Mouse (Mus musculus): ENCODE data around the gene Prdx6. TPM values are rescaled to one million over a fixed set of nuclear protein-coding genes. Genes with fewer than 3 reads are reported as not detected.
A peak's percentile ranks its signal among the peaks of the same experiment; 100 is the strongest.
"Not testable (repeated sequence)": the region's sequence is repeated elsewhere in the genome, so short reads cannot be mapped to it uniquely, and the experiment has no call there.

Prdx6 gene
- total and polyA plus RNA-seq, 2 experiments from 2014 or later, result 219 to 311 TPM

DNA sequence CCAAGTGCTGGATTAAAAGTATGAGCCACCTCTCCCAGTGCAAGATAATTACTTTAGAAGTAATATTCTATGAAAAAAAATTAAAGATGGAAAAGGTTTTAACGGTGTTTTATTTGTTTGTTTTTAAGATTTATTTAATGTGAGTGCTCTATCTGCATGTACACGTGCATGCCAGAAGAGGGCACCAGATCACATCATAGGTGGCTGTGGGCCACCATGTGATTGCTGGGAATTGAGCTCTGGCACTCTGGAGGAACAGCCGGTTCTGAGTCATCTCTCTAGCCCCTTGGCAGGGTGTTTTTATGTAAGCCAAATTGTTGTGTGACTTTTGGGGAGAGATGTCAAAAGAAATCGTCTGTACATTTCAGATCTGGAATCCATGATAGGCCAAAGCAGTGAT, 36.6 kb downstream of the Prdx6 start:
- no peak overlapping the region for H3K9ac ChIP-seq (replicated peaks; ENCODE audit: low read depth, low read length)
- no peak overlapping the region for H3K4me2 ChIP-seq (ENCODE audit: low read depth, low read length)
- H3K36me3 ChIP-seq (replicated peaks; ENCODE audit: control insufficient read depth, insufficient read depth, low read length), result no peaks in the 10 kb centered on the region
- H3K27ac ChIP-seq (ENCODE audit: low read depth), result no peak overlapping the region
- no peaks in the 10 kb centered on the region for H3K27me3 ChIP-seq (ENCODE audit: control insufficient read depth, insufficient read depth, low read length)
- no peaks in the 10 kb centered on the region for H3K9me3 ChIP-seq (replicated peaks; ENCODE audit: control insufficient read depth, low read length)
- ATAC-seq (ENCODE audit: insufficient read depth, low read depth) (no peak), DNase-seq (ENCODE audit: low spot score) (no peak)
- H3K4me1 ChIP-seq (ENCODE audit: control insufficient read depth, insufficient read depth), result no peaks in the 10 kb centered on the region
- H3K4me3 ChIP-seq (ENCODE audit: low read depth, low read length), result no peak overlapping the region
- 35% methylated on average over 4 of the region's 4 CpGs for WGBS
- TF ChIP-seq EP300 (IDR thresholded peaks at IDR 0.05; ENCODE audit: low read depth) (no peak), CTCF (IDR thresholded peaks at IDR 0.05; ENCODE audit: low read depth) (peak; percentile 38)

DNA sequence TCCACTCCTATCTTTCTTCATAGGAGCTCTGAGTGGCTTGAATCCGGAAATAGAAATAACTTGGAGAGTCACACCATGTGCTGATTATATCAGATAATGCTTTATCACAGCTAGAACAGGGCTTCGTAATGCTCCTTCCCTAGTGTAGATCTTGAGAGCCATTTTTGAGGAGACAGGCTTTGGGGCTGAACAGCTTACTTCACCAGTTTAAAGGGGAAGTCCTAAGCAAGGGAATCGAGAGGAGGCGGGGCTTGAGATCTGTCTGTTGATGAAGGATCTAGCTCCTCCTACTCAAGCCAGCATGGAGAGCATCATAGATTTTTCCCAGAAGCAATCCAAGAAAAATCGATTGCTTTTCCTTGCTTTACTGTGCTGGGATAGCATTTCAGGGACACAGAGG, 51.2 kb downstream of the Prdx6 start:
- no peak overlapping the region for H3K27ac ChIP-seq (ENCODE audit: low read depth)
- ATAC-seq (ENCODE audit: insufficient read depth, low read depth) (no peak), DNase-seq (ENCODE audit: low spot score) (no peak)
- no peak overlapping the region for H3K9ac ChIP-seq (replicated peaks; ENCODE audit: low read depth, low read length)
- 57% methylated on average over 5 of the region's 5 CpGs for WGBS
- no peak for TF ChIP-seq EP300 (IDR thresholded peaks at IDR 0.05; ENCODE audit: low read depth)
- no peak for TF ChIP-seq CTCF (IDR thresholded peaks at IDR 0.05; ENCODE audit: low read depth)
- no peak overlapping the region for H3K4me3 ChIP-seq (ENCODE audit: low read depth, low read length)
- no peaks in the 10 kb centered on the region for H3K9me3 ChIP-seq (replicated peaks; ENCODE audit: control insufficient read depth, low read length)
- no peak overlapping the region for H3K4me2 ChIP-seq (ENCODE audit: low read depth, low read length)
- H3K27me3 ChIP-seq (ENCODE audit: control insufficient read depth, insufficient read depth, low read length), result no peaks in the 10 kb centered on the region
- H3K4me1 ChIP-seq (ENCODE audit: control insufficient read depth, insufficient read depth), result no peaks in the 10 kb centered on the region
- H3K36me3 ChIP-seq (replicated peaks; ENCODE audit: control insufficient read depth, insufficient read depth, low read length), result no peaks in the 10 kb centered on the region

GRCm38 (mm10) chr1:161196364-161196763, 54.7 kb downstream of the Prdx6 start:
- H3K27ac ChIP-seq (ENCODE audit: low read depth); H3K9ac ChIP-seq (replicated peaks; ENCODE audit: low read depth, low read length); ATAC-seq (ENCODE audit: insufficient read depth, low read depth); H3K36me3 ChIP-seq (replicated peaks; ENCODE audit: control insufficient read depth, insufficient read depth, low read length); H3K9me3 ChIP-seq (replicated peaks; ENCODE audit: control insufficient read depth, low read length); DNase-seq (ENCODE audit: low spot score); H3K4me1 ChIP-seq (ENCODE audit: control insufficient read depth, insufficient read depth); H3K27me3 ChIP-seq (ENCODE audit: control insufficient read depth, insufficient read depth, low read length): not testable (repeated sequence)
- WGBS, result 42% methylated on average over 11 of the region's 11 CpGs
- Histone ChIP-seq H3K4me3 (ENCODE audit: low read depth, low read length) (peak overlapping the region; percentile 57), H3K4me2 (ENCODE audit: low read depth, low read length) (peak overlapping the region; percentile 67)

DNA sequence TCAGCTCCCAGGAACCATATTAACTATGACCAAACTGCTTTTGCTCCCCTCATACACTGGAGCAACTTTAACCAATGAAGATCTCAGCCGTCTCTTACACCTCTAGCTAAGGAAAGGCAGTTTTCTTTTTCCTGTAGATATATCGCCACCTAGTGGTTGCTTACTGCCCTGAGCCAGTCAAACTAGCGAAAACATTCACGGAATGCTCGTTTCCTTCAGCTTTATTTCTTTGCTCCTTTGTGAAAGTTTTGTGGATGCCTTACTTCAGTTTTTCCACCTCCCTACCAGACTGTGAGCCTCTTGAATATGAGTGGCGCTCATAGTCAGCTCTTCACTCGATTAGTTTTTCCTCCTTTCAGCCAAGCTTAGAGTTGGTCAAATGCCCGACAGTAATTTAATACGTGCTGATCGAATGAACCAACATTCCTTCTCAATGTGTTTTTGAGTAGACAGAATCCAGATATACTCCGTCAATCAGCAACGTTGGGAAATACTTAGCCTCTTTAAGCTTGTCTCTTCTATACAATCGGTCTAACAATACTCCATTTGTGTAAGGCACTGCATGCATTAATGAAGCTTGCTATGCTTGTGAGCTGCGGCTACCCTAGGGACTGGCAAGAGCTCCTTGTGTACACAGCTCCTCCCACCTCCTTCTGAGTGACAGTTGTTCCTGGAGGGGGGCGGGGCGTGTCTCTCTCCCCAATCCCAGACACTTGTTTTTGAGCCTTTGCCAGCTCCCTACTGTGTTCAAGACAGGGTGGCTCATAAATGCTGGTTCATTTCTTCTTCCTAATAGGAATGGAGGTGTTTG, 55.3 kb downstream of the Prdx6 start:
- TF ChIP-seq CTCF (IDR thresholded peaks at IDR 0.05; ENCODE audit: low read depth) (peak; percentile 83), EP300 (IDR thresholded peaks at IDR 0.05; ENCODE audit: low read depth) (no peak)
- H3K27me3 ChIP-seq (ENCODE audit: control insufficient read depth, insufficient read depth, low read length), result no peaks in the 10 kb centered on the region
- no peaks in the 10 kb centered on the region for H3K4me1 ChIP-seq (ENCODE audit: control insufficient read depth, insufficient read depth)
- no peaks in the 10 kb centered on the region for H3K36me3 ChIP-seq (replicated peaks; ENCODE audit: control insufficient read depth, insufficient read depth, low read length)
- DNase-seq (ENCODE audit: low spot score) (peak; percentile 92), ATAC-seq (ENCODE audit: insufficient read depth, low read depth) (peak; percentile 99)
- peak overlapping the region; percentile 67 for H3K4me2 ChIP-seq (ENCODE audit: low read depth, low read length)
- H3K4me3 ChIP-seq (ENCODE audit: low read depth, low read length), result peak overlapping the region; percentile 57
- peak overlapping the region; percentile 59 for H3K27ac ChIP-seq (ENCODE audit: low read depth)
- no peaks in the 10 kb centered on the region for H3K9me3 ChIP-seq (replicated peaks; ENCODE audit: control insufficient read depth, low read length)
- under 1% methylated on average over 16 of the region's 16 CpGs for WGBS
- H3K9ac ChIP-seq (replicated peaks; ENCODE audit: low read depth, low read length), result 0 out of 2 replicates have a peak overlapping the region, but pooled peaks have one; percentile 27

DNA sequence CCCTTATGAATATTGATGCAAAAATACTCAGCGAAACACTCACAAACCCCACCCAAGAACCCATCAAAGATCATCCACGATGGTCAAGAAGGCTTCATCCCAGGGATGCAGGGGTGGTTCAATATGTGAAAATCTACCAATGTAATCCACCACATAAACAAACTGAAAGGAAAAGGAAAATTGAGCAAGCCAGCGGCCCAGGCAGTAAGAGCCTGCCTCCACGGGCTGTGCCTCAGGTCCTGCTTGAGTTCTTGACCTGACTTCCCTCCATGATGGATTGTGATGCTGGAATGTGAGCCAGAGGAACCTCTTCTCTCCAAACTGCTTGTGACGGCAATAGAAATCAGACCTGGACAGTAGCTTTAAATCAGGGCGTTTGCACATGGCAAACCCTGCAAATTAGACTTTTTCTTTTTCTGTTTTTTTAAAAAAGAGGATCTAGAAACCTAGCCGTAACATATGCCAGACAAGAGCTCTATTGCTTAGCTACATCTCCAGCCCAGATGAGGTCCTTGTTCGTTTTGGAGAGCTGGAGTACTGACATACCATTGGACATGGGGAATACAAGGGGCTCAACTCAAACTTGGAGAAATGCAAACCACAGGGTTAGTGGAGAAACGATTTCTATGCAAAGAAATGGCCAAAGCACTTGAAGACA, 60.6 kb downstream of the Prdx6 start:
- Histone ChIP-seq H3K4me2 (ENCODE audit: low read depth, low read length) (no peak overlapping the region), H3K4me1 (ENCODE audit: control insufficient read depth, insufficient read depth) (no peaks in the 10 kb centered on the region), H3K9me3 (replicated peaks; ENCODE audit: control insufficient read depth, low read length) (0 out of 2 replicates have a peak, but pooled peaks cover 4% of the 10 kb centered on the region), H3K4me3 (ENCODE audit: low read depth, low read length) (no peak overlapping the region), H3K36me3 (replicated peaks; ENCODE audit: control insufficient read depth, insufficient read depth, low read length) (no peaks in the 10 kb centered on the region), H3K9ac (replicated peaks; ENCODE audit: low read depth, low read length) (no peak overlapping the region), H3K27me3 (ENCODE audit: control insufficient read depth, insufficient read depth, low read length) (no peaks in the 10 kb centered on the region), H3K27ac (ENCODE audit: low read depth) (no peak overlapping the region)
- TF ChIP-seq EP300 (IDR thresholded peaks at IDR 0.05; ENCODE audit: low read depth) (no peak), CTCF (IDR thresholded peaks at IDR 0.05; ENCODE audit: low read depth) (no peak)
- DNase-seq (ENCODE audit: low spot score), result no peak
- ATAC-seq (ENCODE audit: insufficient read depth, low read depth), result no peak
- WGBS, result 69% methylated on average over 9 of the region's 9 CpGs

Other genes starting within 250 kb of the Prdx6 start
- gene Zbtb37, start 216.4 kb downstream of the Prdx6 start, total RNA-seq (2014; rRNA removed; ENCODE audit: low replicate concordance), result 3.1 and 5.6 TPM in 2 replicates
- gene Zbtb37, start 216.4 kb downstream of the Prdx6 start, polyA plus RNA-seq (2015; fragmentation: Nextera tagmentation; extraction: Ambion mirVana), result 4.5 and 5.0 TPM in 2 replicates
- 16.3 and 18.6 TPM in 2 replicates for gene Dars2, start 180.6 kb downstream of the Prdx6 start, total RNA-seq (2014; rRNA removed; ENCODE audit: low replicate concordance)
- 17.4 and 19.8 TPM in 2 replicates for gene Dars2, start 180.6 kb downstream of the Prdx6 start, polyA plus RNA-seq (2015; fragmentation: Nextera tagmentation; extraction: Ambion mirVana)
- gene Cenpl, start 180.5 kb downstream of the Prdx6 start, total RNA-seq (2014; rRNA removed; ENCODE audit: low replicate concordance), result 0.69 and 5.3 TPM in 2 replicates
- 6.9 and 7.3 TPM in 2 replicates for gene Cenpl, start 180.5 kb downstream of the Prdx6 start, polyA plus RNA-seq (2015; fragmentation: Nextera tagmentation; extraction: Ambion mirVana)
- 9.8 and 11.1 TPM in 2 replicates for gene Klhl20, start 119.7 kb downstream of the Prdx6 start, total RNA-seq (2014; rRNA removed; ENCODE audit: low replicate concordance)
- 7.0 and 8.0 TPM in 2 replicates for gene Klhl20, start 119.7 kb downstream of the Prdx6 start, polyA plus RNA-seq (2015; fragmentation: Nextera tagmentation; extraction: Ambion mirVana)
- 5.1 and 5.9 TPM in 2 replicates for gene Ankrd45, start 108.5 kb downstream of the Prdx6 start, total RNA-seq (2014; rRNA removed; ENCODE audit: low replicate concordance)
- gene Ankrd45, start 108.5 kb downstream of the Prdx6 start, polyA plus RNA-seq (2015; fragmentation: Nextera tagmentation; extraction: Ambion mirVana), result 2.6 and 3.0 TPM in 2 replicates
- not detected in 2 replicates for gene Tex50, start 91.9 kb downstream of the Prdx6 start, total RNA-seq (2014; rRNA removed; ENCODE audit: low replicate concordance)
- not detected in 2 replicates for gene Tex50, start 91.9 kb downstream of the Prdx6 start, polyA plus RNA-seq (2015; fragmentation: Nextera tagmentation; extraction: Ambion mirVana)
- gene Tnfsf4, start 144.2 kb upstream of the Prdx6 start, total RNA-seq (2014; rRNA removed; ENCODE audit: low replicate concordance), result not detected in 2 replicates
- gene Tnfsf4, start 144.2 kb upstream of the Prdx6 start, polyA plus RNA-seq (2015; fragmentation: Nextera tagmentation; extraction: Ambion mirVana), result 0.05 TPM in 1 of 2 replicates, not detected in the other
- not detected in 2 replicates for gene Tnfsf18, start 243.4 kb upstream of the Prdx6 start, total RNA-seq (2014; rRNA removed; ENCODE audit: low replicate concordance)
- gene Tnfsf18, start 243.4 kb upstream of the Prdx6 start, polyA plus RNA-seq (2015; fragmentation: Nextera tagmentation; extraction: Ambion mirVana), result not detected in 2 replicates

Measured in heart, postnatal 0 days (tissue).